Mouse (Mus musculus): ENCODE data around the gene Qk.

Qk gene

DNA sequence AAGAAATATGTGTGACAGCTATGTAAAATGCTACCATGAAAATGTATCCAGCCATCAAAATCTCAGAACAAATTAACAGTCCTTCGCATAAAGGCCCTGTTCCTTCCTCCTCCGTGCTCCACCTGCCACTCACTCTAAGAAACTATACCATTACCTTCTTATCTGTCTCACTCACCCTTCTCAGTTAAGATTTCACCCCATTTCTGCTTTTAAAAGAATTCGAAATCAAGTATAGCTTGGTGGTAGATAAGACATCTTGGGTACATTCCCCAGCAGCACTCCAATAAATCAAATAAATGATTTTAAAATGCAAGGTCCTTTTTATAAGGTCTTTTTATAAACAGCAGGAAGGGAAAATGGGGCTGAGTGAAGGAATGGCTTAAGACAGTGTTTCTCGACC lies 53.4 kb downstream of the Qk start:
- DNase-seq (ENCODE audit: extremely low spot score, low spot score) = no peak

DNA sequence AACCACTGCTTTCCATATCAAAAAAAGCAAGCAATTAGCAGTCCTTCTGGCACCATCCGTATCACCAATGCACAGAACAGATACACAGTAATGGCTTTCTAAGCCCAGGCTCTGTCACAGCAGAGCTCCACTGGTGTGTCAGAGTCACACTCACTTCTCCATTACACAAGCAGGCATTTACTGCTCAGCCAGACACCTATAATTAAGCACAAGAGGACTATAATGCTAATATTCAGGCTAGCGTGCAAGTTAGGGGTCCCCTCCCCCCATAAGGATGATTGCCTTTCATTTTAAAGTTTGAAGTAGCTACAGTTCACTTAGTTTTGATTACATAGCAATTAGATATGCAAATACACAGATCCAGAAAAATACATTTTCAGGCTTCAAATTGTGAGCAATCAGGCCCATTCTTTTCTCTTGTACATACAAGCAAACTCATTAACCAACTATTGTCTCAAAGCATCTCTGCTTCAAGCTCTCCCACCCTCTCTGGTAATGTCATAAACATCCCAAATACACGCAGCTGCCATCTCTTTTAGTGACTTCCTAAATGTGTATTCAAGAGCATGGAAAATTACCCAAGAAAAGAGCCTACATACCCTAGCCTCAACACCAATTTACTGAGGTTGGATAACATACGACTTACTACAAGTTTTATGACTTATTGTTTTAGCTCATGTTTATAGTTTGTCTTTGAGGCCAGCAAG lies 68.2 kb downstream of the Qk start:
- DNase-seq (ENCODE audit: extremely low spot score, low spot score) = no peak

DNA sequence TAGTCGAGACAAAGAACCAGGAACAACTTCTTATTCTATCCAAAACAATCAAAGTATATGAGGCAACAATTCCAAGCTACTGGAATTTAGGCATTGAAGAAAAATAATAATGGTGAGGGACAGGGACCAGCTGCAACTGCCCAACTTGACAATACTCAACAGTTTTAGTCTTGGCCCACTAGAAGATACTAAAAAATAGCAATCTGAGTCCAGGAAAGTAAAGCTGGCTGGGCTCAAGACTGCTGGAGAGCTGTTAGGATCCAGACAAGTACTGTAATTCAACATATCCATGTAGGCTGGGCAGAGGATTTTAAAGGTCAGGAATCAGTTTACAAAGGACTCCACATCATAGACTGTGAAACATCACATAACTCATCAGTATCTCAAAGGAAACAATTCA lies 79.6 kb downstream of the Qk start:
- DNase-seq (ENCODE audit: extremely low spot score, low spot score) = no peak

DNA sequence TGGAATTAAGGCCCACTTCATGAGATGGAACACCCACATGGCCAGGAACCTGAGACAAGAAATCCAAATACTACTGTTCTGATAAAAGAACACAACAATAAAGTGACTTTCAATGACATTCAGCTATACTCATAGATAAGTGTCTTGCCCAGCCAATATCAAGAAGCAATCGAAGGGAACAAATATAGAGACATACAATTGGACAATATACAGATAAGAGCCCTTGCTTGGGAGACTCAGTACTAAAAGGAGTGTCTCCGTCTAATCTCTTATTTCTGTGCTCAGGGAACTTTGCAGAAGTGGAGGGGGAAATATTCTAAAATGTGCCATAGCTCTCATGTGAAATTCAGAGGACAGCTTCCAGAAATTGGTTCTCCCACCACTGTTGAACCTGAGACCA lies 83.1 kb downstream of the Qk start:
- DNase-seq (ENCODE audit: extremely low spot score, low spot score) = no peak

DNA sequence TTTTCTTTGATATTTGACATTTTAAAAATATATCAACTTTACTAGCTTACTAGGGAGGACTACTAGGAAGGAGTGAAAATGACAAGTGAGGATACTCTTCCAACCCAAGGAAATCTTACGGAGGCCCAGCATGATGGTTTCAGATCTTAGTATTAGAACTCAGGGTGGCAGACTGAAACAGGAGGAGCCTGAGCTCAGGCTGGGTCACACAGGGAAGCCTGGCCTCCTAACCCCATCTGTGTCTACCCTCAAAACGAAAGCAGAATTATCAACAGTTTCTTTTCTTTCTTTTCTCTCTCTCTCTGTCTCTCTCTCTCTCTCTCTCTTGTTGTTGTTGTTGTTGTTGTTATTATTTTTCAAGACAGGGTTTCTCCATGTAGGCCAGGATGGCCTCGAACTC lies 87.2 kb downstream of the Qk start:
- no peak for DNase-seq (ENCODE audit: extremely low spot score, low spot score)

DNA sequence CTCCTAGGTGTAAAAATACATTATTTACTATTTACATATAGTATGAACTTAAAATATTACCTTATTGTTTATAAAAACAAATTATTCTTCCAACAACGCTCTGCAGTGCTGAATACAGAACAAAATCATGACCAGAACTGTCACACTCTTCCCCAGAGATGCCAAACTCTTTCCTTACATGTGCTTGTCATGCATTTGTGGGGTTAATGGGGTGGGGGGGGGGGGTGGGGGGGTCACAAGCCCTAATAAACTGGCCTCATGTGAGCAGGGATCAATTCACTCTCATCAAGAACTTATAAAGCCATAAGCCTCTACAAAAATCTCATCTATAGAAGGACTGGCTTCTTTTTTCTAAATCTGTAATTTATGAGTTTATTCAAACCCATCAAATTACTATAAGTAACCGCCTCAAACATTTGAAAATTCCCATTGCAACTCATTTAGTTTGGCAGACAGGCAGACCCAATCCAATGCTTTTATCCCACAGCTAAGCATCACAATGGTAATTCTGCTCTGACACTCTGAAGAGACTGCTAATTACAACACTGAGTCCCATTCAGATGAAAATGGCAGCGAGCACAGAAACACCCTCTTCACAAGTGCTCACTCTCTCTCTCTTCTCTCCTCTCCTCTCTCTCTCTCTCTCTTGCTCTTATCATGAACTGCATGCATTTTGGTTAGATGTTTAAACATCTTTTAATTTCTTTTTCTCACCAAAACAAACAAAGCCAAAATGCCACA lies 91.7 kb downstream of the Qk start:
- no peak for DNase-seq (ENCODE audit: extremely low spot score, low spot score)

DNA sequence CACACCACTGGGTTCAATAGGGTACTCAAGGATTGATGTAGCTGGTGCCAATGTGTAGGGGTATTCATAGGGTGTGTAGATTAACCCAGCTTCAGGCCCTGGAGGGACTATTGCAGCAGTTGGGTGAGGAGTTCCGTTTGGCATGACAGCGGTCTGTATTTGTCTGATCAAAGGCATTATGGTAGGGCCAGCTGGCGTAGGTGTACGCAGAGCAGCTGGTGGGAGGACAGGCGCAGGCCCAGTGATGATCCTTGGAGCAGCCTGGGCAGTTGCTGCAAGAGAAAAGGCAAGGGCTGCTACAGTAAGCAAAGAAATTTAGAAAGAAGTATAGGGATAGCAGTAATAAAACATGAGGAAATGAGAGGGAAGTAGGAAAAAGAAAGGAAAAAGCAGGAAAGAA lies 103.5 kb downstream of the Qk start:
- no peak for DNase-seq (ENCODE audit: extremely low spot score, low spot score)

DNA sequence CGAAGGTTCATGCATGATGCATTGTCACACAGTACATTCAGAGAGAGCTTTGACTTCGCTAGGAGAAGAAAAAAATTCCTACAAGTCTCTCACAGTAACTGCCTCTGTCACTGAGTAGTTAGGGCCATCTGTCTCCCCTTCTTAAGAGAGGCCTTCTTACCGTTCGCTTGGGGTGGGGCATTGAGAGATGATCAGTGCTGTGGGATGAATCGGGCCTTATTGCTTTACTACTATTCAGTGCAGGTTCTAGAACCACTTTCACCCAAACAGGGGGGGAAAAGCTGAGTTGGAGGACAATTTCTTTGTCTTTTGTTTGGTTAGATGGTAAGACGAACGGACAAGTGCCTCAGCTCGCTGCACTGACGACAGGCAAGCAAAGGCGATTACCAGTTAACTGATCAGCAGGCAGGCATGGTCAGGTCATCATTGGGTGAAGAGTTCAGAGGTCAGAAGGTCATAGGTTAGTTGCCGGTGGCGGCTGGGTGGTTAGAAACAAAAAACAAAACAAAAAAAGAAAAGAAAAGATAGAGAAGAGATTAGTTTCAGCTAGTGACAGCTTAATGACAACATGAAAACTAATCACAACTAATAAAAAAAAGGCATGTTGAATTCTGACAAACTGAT lies 110.4 kb downstream of the Qk start:
- DNase-seq (ENCODE audit: extremely low spot score, low spot score) = peak; percentile 54

DNA sequence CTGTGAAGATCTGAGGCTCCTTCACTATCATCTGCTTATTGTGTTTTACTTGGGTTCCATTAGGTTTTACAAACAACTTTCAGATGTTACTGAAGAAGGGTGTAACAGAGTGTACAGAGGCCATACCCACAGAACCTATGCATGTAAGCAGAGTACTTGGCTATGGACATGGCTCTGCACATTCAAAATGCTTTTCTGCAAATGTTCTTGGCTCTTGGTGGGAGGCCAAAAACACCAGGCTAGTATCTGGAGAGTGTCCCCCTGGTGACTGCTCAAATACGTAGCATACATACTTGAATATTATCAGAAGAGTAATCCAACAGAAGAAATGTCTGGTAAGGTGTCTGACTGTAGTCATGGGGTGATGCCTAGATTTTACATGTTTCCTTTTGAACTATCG lies 121.0 kb downstream of the Qk start:
- DNase-seq (ENCODE audit: extremely low spot score, low spot score) = no peak

DNA sequence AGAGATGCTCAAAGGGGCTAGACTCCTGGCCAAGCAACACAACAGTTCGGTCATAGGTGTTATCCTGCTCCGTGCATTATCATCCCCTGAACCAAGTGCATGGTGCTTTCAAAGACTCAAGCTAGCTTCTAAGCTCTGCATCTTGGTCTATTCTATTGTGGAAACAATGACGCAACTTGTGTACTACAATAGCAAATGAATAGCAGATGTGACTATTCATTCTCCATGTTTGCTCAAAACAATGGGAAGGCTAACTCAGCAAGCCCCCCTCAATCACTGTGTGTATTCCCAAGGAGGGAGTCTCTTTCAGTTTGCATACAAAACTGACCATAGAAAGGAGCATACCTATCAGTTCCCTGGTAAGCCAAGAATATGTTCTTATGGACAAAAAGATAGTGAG lies 121.4 kb downstream of the Qk start:
- DNase-seq (ENCODE audit: extremely low spot score, low spot score) = no peak

DNA sequence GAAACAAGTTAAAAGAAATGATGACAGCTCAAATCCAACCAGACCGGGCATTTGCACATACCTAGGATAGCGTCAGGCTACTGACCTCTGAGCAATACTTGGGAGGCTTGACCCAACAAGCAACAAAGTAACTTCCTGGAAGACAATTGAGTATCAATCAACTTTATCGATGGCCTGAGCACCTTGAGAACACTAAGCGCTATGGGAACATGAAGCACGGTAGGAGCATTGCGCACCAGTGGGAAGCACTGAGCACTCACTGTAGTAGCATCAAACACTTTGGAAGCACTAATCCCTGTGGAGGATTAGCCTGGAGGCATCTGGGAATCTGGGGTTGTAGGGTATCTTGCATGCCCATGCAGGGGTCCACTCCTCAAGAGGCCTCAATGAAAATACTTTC lies 124.0 kb downstream of the Qk start:
- no peak for DNase-seq (ENCODE audit: extremely low spot score, low spot score)

DNA sequence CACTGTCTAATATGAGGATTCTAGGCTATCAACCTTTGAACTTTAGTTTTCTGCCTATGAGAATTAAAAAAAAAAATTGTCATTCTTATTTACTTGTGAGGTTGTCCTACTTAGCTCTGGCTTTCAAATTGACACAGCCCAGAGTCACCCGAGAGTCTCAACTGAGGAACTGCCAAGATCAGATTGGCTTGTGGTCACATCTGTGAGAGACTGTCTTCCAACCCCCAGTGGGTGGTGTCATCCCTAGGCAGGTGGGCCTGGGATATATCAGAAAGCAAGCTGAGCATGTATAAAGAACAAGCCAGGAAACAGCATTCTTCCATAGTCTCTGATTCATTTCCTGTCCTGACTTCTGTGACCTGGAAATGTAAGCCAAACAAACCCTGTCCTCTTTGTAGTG lies 128.8 kb downstream of the Qk start:
- DNase-seq (ENCODE audit: extremely low spot score, low spot score) = no peak

DNA sequence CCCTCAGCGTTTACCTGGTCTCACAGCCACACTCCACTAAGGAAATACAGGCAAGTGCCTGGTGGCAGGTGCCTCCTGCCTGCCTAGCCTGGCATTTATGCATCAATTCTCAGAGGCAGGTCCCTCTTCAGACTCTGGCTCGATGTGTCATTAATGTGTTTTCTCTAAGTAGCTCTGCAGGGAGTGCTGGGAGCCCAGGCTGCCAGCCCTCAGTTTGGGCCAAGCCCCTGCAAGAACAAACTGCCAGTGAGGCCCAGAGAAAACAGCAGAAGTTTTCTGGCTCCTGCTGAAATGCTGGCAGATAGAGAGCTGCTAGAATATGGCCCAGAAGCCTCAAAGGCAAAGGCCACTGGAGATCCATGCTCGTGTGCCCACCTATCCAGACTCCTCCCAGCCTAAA lies 131.2 kb downstream of the Qk start:
- no peak for DNase-seq (ENCODE audit: extremely low spot score, low spot score)

DNA sequence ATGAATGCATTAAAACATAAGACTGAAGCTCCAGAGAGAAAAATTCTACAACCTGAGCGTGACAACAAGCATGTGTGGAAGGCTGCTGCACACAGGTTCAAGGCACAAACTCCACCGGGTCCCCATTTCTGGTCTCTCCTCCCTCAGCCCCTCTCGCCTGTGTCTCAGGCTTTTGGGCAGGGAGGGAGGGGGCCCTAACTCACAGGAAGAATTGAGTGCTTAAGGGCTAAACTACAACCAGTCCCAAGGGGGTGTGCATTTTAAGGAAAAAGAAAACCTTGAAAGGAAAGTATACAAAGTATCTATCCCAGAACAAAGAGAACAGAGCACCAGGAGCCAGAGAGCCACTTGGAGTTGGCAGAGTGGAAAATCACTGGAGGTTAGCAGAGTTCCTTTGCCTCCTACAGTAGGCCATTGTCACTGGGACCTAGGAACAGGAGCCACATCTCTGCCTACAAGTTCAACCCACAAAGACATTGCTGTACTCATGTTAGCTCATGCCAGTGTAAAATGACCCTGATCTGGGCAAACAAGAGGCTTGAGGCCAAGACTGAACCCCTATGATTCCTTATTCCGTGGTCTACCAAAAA lies 132.1 kb downstream of the Qk start:
- DNase-seq (ENCODE audit: extremely low spot score, low spot score) = no peak

DNA sequence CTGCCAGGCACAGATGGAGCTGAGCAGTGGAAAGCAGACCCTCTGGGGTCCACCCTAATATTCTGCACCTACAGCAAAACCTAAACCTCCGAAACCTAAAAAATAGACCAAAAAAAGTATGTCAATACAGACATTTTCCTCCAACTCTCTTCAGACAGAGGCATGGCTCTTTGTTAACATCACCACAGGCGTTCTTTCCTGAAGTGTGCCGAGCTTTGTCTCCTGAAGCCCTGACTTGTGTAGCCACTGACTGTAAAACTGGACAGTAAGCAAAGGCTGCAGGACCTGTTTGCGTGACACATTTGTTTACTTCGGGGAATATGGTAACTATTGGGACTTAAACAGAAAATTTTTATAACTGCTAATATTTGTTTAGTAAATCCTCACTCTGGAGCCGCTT lies 137.9 kb downstream of the Qk start:
- DNase-seq (ENCODE audit: extremely low spot score, low spot score) = no peak

DNA sequence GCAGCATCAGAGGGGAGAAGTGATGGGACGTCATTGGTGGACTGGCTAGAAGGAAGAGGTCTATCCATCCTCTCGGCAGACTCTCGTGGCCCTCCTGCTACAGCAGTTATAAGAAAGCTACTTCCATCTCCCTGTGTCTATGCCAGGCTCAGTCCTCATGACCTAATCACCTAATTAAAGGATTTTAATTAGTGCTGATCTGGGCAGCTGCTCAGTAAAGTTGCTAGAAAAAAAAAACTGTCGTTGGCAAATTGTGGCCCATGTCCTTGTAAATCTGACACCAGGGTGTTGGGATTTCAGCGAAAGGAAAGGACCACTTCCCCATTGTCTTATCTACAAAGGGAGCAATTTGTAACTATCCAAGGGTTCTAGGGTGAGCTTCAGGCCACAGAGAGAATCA lies 142.6 kb downstream of the Qk start:
- DNase-seq (ENCODE audit: extremely low spot score, low spot score) = no peak

DNA sequence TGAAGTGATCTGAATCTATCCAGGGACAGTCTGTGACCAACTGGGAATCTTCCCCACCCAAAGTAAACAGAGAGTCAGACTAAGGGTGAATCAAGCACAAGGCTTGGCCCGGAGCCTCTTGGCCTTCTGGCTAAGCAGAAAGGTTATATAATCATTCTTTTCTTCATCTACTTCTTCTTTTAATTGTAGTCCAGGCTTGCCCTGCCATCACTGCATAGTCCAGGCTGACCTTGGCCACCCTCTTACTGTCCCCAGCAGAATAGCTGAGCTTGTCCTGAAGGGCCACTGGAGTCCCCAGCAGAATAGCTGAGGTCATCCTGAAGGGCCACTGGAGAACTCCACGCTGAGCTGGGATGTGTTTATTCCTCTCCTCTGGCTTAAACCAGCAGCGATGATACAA lies 158.4 kb downstream of the Qk start:
- no peak for DNase-seq (ENCODE audit: extremely low spot score, low spot score)

DNA sequence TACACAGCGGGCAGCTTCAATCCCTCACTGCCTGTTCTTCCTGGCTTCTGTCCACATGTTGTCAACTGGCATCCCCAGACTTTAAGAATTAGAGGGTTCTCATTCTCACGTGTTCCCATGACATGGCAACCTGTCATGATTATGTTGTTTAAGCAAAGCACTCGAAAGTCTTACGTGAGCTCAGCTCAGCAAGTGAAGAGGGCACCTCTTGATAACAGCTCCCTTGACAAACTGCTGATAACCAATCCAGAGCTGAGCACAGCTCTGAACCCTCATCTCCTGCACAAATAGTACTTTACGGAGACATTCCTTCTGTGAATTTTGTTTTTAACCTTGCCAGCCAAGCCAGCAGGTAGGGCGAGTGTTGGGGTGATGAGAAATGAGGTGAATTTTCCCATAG lies 159.2 kb downstream of the Qk start:
- DNase-seq (ENCODE audit: extremely low spot score, low spot score) = no peak

DNA sequence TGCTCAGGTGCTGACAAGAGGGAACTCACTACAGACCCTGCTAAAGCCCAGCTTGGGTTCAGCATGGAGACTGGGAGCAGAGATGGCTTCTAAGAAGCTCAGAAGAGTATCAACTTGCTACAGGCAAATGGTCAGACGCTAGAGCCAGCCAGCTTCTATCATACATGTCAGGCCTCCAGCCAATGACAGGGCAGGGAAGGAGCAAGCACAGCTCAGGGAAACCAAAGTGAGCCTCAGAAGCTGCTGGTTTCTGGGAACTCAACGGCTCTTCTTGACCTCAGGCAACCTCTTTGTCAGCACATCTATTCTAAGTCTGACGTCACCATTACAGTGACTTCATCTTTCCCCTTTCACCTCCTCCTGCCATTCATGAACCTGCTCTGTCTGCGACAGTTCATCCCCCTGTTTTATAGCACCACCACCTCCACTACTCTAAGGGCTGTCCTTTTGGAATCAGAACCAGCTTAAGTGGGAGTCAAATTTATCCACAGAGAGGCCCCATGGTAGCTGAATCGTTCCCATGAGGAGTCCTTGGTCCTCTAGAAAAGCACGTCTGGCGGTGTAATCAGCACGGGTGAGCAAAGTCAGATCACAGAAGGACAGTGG lies 166.7 kb downstream of the Qk start:
- DNase-seq (ENCODE audit: extremely low spot score, low spot score) = no peak

Measured in neural tube, embryonic 10.5 days (tissue).